Mouse (Mus musculus): ENCODE measurements around the gene Thada.

- TF ChIP-seq KAT2A (IDR thresholded peaks at IDR 0.05; ENCODE audit: insufficient replicate concordance, low read length) (no peak), USF1 (IDR thresholded peaks at IDR 0.05; ENCODE audit: low read depth, low read length) (no peak), POLR2A (IDR thresholded peaks at IDR 0.05; ENCODE audit: low read depth, low read length) (no peak), CTCF (conservative IDR thresholded peaks at IDR 0.05 in 1 of 2, IDR thresholded peaks at IDR 0.05 in 1 of 2; ENCODE audit: low read depth in 2 of 2, low read length in 2 of 2) (no peak), EP300 (IDR thresholded peaks at IDR 0.05; ENCODE audit: low read length) (no peak), ZNF384 (IDR thresholded peaks at IDR 0.05; ENCODE audit: low read depth, low read length) (no peak), MAFK (IDR thresholded peaks at IDR 0.05; ENCODE audit: insufficient replicate concordance, low read length) (no peak), ETS1 (conservative IDR thresholded peaks at IDR 0.05; ENCODE audit: low read depth, low read length) (no peak)
Observed at GRCm38 (mm10) chr17:84143219-84143844, 322.7 kb downstream of the Thada start.

Measured in CH12.LX (cell line).